Mouse (Mus musculus): ENCODE measurements around the gene Chat. TPM values are rescaled to one million over a fixed set of nuclear protein-coding genes. Genes with fewer than 3 reads are reported as not detected.
A peak's percentile ranks its signal among the peaks of the same experiment; 100 is the strongest.

The Chat gene
- polyA plus RNA-seq, 1 experiment from 2014 or later, result 2.8 TPM

DNA sequence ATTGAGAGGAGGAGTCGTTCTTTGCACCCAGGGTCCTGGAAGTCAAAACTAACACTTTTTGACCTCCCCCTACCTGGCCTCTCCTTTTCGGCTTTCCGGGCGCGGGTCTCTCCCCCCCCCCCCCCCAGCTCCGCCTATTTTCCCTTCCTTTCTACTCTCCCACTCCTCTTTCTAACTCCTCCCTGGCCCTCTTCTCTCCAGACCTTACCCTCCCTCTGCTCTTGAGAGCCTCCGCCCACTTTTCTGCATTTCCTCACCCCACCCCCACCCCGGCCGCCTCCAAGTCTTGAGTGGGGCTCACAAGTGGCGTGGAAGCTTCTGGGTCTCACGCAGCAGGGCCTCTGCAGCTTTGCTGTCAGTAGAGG is 301 bp downstream of the Chat start:
- peaks cover 66% of the 10 kb centered on the region for H3K27me3 ChIP-seq (replicated peaks; ENCODE audit: control insufficient read depth, insufficient read depth, low read length)
- H3K4me2 ChIP-seq (ENCODE audit: low read length), result peak overlapping the region; percentile 77
- no peak overlapping the region for H3K9ac ChIP-seq (ENCODE audit: low read depth, low read length)
- H3K9me3 ChIP-seq (ENCODE audit: control insufficient read depth, low read length), result no peaks in the 10 kb centered on the region
- peaks cover 18% of the 10 kb centered on the region for H3K4me1 ChIP-seq (ENCODE audit: control insufficient read depth, insufficient read depth, low read depth, low read length)
- WGBS, result 1% methylated on average over 8 of the region's 11 CpGs
- H3K27ac ChIP-seq (ENCODE audit: low read depth, low read length), result no peak overlapping the region
- ATAC-seq, result no peak
- no peaks in the 10 kb centered on the region for H3K36me3 ChIP-seq (ENCODE audit: control insufficient read depth, insufficient read depth, low read length)
- peak overlapping the region; percentile 45; the same call in 1 of the 2 replicates for H3K4me3 ChIP-seq (ENCODE audit: low read length)

DNA sequence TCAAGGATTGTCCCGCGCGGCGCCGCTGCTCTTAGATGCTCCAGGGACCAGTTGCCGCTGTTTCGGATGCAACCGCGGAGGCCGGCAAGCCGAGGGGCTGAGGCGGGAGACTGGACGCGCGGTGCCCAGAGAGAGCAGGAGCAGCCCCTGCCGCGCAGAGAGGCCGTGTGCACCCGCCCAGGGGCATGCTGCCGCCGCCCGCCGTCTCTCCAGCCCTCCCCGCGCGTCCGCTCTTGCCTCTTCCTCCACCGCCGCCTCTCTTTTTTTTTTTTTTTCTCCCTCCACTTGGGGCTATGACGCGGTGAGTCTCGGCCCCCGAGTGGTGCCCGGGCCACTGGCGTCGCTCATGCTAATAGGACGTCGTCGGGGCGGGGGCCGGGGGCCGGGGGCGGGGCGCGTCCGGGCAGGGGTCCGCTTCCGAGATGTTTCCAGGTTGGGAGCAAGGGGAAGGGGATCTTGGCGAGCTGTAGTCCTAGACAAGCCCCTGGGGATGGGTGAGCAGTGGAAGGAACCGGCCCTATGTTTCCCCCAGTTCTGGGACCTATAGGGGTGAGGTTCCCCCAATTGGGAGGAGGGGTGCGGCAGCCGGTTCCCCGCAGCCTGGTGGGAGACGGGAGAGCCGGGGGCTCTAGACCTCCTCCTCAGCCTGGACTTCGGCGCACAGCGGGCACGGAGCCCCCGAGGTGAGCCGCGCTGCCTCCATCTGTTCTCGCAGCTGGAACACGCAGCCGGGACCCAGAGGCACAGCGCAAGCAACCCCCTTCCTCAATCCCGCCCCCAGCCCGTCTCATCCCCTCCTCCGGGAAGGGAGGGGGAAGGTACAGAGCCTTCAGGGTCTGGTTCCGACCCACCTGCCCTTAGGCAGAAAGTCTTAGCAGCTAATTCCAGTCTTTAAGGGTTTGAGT is 936 bp downstream of the Chat start, which contains the start of gene Slc18a3:
Slc18a3 (minus strand) TSS at position 250 of the 905 bp plus-strand sequence.
- H3K9ac ChIP-seq (ENCODE audit: low read depth, low read length), result peak within 1 kb of the TSS; percentile 48
- ATAC-seq, result 0 out of 2 replicates have a peak, but pooled peaks have one; percentile 18
- H3K4me3 ChIP-seq (ENCODE audit: low read length), result peak within 1 kb of the TSS; percentile 45
- WGBS, result under 1% methylated on average over 58 of the region's 70 CpGs
- no peaks in the 10 kb centered on the region for H3K36me3 ChIP-seq (ENCODE audit: control insufficient read depth, insufficient read depth, low read length)
- no peak within 1 kb of the TSS for H3K27ac ChIP-seq (ENCODE audit: low read depth, low read length)
- no peaks in the 10 kb centered on the region for H3K9me3 ChIP-seq (ENCODE audit: control insufficient read depth, low read length)
- H3K4me2 ChIP-seq (ENCODE audit: low read length), result peak within 1 kb of the TSS; percentile 77
- H3K27me3 ChIP-seq (replicated peaks; ENCODE audit: control insufficient read depth, insufficient read depth, low read length), result peaks cover 72% of the 10 kb centered on the region
- peaks cover 18% of the 10 kb centered on the region for H3K4me1 ChIP-seq (ENCODE audit: control insufficient read depth, insufficient read depth, low read depth, low read length)

DNA sequence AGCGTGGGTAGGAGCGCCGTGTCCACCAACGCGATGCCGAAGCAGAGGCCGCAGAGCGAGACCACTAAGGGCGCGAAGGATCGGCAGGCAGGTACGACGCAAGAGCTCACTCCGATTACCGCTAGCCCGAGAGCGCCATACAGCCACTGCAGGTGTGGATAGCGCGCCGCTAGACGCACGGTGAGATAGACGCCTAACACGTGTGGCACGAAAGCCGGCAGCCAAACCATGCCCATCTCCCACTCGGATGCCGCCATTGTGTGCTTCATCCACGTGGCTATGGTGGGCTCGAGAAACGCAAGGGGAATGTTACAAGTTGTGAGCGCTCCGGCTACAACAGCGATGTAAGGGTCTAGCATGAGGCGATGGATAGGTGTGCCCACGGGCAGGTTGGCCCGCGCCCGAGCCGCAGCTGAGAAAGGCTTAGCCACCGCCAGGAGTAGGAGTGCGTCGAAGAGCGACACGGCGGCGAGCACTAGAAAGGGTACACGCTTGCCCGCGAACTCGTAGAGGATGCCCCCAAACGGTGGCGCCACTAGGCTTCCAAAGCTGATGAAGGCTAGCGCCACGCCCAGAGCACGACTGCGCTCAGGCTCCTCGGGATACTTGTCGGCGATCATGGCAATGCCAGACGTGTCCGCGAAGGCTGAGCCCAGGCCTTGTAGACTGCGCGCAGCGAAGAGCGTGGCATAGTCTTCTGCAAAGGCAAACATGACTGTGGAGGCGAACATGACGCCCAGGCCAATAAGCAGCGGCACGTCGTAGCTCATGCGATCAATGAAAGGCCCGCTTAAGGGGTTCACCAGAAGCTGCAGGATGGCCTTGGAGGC is 2.4 kb downstream of the Chat start:
- Histone ChIP-seq H3K27me3 (replicated peaks; ENCODE audit: control insufficient read depth, insufficient read depth, low read length) (peaks cover 84% of the 10 kb centered on the region), H3K27ac (ENCODE audit: low read depth, low read length) (no peak overlapping the region), H3K4me3 (ENCODE audit: low read length) (peak overlapping the region; percentile 45), H3K4me2 (ENCODE audit: low read length) (peak overlapping the region; percentile 39), H3K36me3 (ENCODE audit: control insufficient read depth, insufficient read depth, low read length) (no peaks in the 10 kb centered on the region), H3K9me3 (ENCODE audit: control insufficient read depth, low read length) (no peaks in the 10 kb centered on the region), H3K4me1 (ENCODE audit: control insufficient read depth, insufficient read depth, low read depth, low read length) (peaks cover 18% of the 10 kb centered on the region), H3K9ac (ENCODE audit: low read depth, low read length) (no peak overlapping the region)
- 4% methylated on average over 72 of the region's 74 CpGs for WGBS
- ATAC-seq, result 0 out of 2 replicates have a peak, but pooled peaks have one; percentile 27

DNA sequence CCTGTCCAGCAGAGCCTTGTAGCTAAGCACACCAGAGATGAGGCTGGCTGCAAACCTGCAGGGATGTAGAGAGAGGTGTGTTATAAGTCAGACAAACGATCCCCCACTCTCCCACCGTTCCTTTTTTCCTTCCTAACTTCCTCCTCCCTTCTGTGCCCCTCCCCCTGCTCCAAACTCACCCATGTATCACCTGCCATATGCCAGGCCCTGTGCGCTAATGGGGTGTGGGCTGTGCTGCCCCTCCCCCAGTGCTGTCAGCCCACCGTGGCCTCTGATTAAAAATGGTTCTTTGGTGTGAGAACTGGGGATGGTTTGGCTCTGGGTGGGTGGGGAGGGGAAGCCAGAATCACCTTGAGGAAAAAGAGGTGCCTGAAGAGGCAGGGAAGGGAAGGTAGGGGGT is 13.2 kb downstream of the Chat start:
- no peaks in the 10 kb centered on the region for H3K36me3 ChIP-seq (ENCODE audit: control insufficient read depth, insufficient read depth, low read length)
- ATAC-seq, result no peak
- H3K4me3 ChIP-seq (ENCODE audit: low read length), result no peak overlapping the region
- WGBS, result 20% methylated on average over 4 of the region's 4 CpGs
- no peak overlapping the region for H3K4me2 ChIP-seq (ENCODE audit: low read length)
- no peaks in the 10 kb centered on the region for H3K9me3 ChIP-seq (ENCODE audit: control insufficient read depth, low read length)
- no peak overlapping the region for H3K9ac ChIP-seq (ENCODE audit: low read depth, low read length)
- H3K27ac ChIP-seq (ENCODE audit: low read depth, low read length), result no peak overlapping the region
- peaks cover 6% of the 10 kb centered on the region; the same call in 1 of the 2 replicates for H3K27me3 ChIP-seq (replicated peaks; ENCODE audit: control insufficient read depth, insufficient read depth, low read length)
- peaks cover 3% of the 10 kb centered on the region for H3K4me1 ChIP-seq (ENCODE audit: control insufficient read depth, insufficient read depth, low read depth, low read length)

DNA sequence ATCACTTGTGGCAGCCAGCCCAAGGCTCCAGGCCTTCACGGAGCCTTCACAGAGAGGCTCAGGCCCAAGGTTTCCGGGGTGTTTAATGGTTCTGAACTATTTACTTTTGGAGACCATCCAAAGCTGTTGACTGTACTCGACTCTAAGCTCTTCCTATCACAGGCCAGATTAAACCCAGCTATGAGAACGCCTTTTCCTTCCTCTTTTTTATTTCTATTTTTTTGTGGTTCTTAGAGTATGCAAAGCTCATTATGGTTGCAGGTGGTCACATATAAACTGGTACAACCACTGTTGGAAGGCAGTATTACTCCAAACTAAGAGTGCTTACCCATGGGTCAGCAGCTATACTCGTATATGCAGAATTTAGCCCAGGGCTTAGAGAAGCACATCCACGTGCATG is 18.8 kb downstream of the Chat start:
- Histone ChIP-seq H3K27ac (ENCODE audit: low read depth, low read length) (no peak overlapping the region), H3K4me1 (ENCODE audit: control insufficient read depth, insufficient read depth, low read depth, low read length) (no peaks in the 10 kb centered on the region), H3K36me3 (ENCODE audit: control insufficient read depth, insufficient read depth, low read length) (no peaks in the 10 kb centered on the region), H3K4me2 (ENCODE audit: low read length) (no peak overlapping the region), H3K9me3 (ENCODE audit: control insufficient read depth, low read length) (no peaks in the 10 kb centered on the region), H3K27me3 (replicated peaks; ENCODE audit: control insufficient read depth, insufficient read depth, low read length) (no peaks in the 10 kb centered on the region), H3K4me3 (ENCODE audit: low read length) (no peak overlapping the region), H3K9ac (ENCODE audit: low read depth, low read length) (no peak overlapping the region)
- no peak for ATAC-seq
- WGBS, result 78% methylated on average over 6 of the region's 6 CpGs

DNA sequence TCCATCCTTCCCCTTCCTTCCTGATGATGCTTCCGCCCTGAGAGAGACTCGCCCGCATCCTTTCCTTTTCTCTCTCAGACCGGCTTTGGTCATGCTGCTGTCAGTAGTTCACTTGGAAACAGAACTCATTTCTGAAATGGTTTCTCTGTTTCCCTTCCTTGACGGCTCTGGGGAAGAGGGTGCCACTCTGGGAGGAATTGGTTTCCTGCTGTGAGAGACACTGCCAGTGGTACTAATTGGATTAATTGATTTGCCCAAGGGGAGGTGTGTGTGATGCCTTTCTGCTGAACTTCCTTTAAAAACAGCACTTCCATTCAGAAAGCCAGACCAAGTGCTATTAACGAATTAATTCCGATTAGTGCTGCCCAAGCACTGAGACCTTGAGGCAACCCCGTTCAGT is 22.3 kb downstream of the Chat start:
- WGBS, result 22% methylated on average over 8 of the region's 8 CpGs
- H3K27ac ChIP-seq (ENCODE audit: low read depth, low read length), result no peak overlapping the region

DNA sequence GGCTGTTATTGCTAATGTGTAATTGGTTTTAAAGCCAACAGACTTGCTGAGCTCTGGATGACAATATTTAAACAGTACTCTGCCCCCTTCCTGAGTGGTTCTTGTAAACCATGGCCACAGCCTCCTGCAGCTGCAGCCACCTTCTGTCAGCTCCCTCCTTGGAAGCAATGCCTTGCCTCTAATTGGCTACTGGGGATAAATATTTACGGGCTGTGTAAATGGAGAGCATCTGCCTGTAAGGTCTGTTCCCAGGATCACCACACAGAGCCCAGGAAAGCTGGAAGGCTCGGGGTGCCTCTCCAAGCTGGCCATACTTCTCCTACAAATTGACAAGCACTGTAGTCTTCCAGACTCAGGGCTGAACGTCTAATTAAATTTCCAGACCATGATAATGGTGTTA is 26.0 kb downstream of the Chat start:
- no peak overlapping the region for H3K4me3 ChIP-seq (ENCODE audit: low read length)
- ATAC-seq, result peak; percentile 50
- WGBS, result 21% methylated on average over 3 of the region's 3 CpGs
- no peak overlapping the region for H3K27ac ChIP-seq (ENCODE audit: low read depth, low read length)
- H3K36me3 ChIP-seq (ENCODE audit: control insufficient read depth, insufficient read depth, low read length), result no peaks in the 10 kb centered on the region
- no peak overlapping the region for H3K9ac ChIP-seq (ENCODE audit: low read depth, low read length)
- H3K4me2 ChIP-seq (ENCODE audit: low read length), result no peak overlapping the region
- 0 out of 2 replicates have a peak, but pooled peaks cover 2% of the 10 kb centered on the region for H3K27me3 ChIP-seq (replicated peaks; ENCODE audit: control insufficient read depth, insufficient read depth, low read length)
- no peaks in the 10 kb centered on the region for H3K9me3 ChIP-seq (ENCODE audit: control insufficient read depth, low read length)
- no peaks in the 10 kb centered on the region for H3K4me1 ChIP-seq (ENCODE audit: control insufficient read depth, insufficient read depth, low read depth, low read length)

More for the DNA sequence above, 22.3 kb downstream of the Chat start:
- H3K9me3 ChIP-seq (ENCODE audit: control insufficient read depth, low read length), result no peaks in the 10 kb centered on the region
- H3K4me1 ChIP-seq (ENCODE audit: control insufficient read depth, insufficient read depth, low read depth, low read length), result no peaks in the 10 kb centered on the region
- H3K9ac ChIP-seq (ENCODE audit: low read depth, low read length), result no peak overlapping the region
- H3K4me3 ChIP-seq (ENCODE audit: low read length), result no peak overlapping the region
- no peak overlapping the region for H3K4me2 ChIP-seq (ENCODE audit: low read length)
- H3K36me3 ChIP-seq (ENCODE audit: control insufficient read depth, insufficient read depth, low read length), result no peaks in the 10 kb centered on the region
- no peak for ATAC-seq
- H3K27me3 ChIP-seq (replicated peaks; ENCODE audit: control insufficient read depth, insufficient read depth, low read length), result 0 out of 2 replicates have a peak, but pooled peaks cover 2% of the 10 kb centered on the region

DNA sequence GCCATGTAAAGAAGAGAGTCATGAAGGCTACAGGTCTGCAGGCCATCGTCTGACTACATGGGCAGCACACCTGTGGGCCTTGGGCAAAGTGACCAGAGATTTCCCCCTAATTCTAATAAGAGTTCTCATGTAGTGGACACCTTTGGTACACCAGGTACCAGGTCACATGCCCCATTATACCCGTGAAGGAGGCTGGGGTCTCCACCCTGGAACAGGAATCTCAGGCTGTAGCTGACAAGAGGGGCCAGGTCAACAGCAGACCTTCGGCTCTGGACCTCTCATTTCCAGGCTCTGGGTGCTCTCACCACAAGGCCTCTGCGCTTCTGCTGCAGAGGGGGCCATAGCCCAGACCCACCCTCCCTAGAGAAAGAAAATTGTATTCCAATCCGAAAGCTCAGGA is 26.5 kb downstream of the Chat start:
- Histone ChIP-seq H3K9ac (ENCODE audit: low read depth, low read length) (no peak overlapping the region), H3K27me3 (replicated peaks; ENCODE audit: control insufficient read depth, insufficient read depth, low read length) (0 out of 2 replicates have a peak, but pooled peaks cover 2% of the 10 kb centered on the region), H3K4me3 (ENCODE audit: low read length) (no peak overlapping the region), H3K36me3 (ENCODE audit: control insufficient read depth, insufficient read depth, low read length) (no peaks in the 10 kb centered on the region), H3K27ac (ENCODE audit: low read depth, low read length) (no peak overlapping the region), H3K9me3 (ENCODE audit: control insufficient read depth, low read length) (no peaks in the 10 kb centered on the region), H3K4me1 (ENCODE audit: control insufficient read depth, insufficient read depth, low read depth, low read length) (no peaks in the 10 kb centered on the region), H3K4me2 (ENCODE audit: low read length) (no peak overlapping the region)
- 68% methylated on average over 5 of the region's 5 CpGs for WGBS
- ATAC-seq, result no peak

DNA sequence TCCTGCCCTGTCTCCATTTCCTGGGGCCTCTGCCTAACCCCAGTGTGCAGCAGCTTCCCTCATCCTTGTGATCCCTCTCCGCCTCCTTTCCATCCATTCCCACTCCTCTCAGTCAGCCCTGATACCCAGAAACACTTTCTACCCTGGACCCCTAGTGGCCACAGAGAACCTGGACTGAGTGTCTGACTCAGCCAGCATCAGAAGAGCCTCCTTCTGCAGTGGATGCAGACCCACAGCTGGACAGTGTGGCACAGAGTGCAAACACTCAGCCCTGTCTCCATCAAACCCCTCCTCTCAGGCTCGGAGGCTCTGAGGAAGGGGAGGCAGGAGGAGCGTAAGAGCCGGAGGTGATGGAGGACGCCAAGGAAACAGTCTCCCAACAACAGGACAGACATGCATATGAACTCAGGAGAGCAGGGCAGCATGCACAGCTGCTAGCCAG is 28.4 kb downstream of the Chat start:
- H3K4me1 ChIP-seq (ENCODE audit: control insufficient read depth, insufficient read depth, low read depth, low read length), result no peaks in the 10 kb centered on the region
- H3K4me2 ChIP-seq (ENCODE audit: low read length), result no peak overlapping the region
- WGBS, result 18% methylated on average over 5 of the region's 5 CpGs
- no peak overlapping the region for H3K4me3 ChIP-seq (ENCODE audit: low read length)
- no peaks in the 10 kb centered on the region for H3K36me3 ChIP-seq (ENCODE audit: control insufficient read depth, insufficient read depth, low read length)
- H3K27me3 ChIP-seq (replicated peaks; ENCODE audit: control insufficient read depth, insufficient read depth, low read length), result 0 out of 2 replicates have a peak, but pooled peaks cover 2% of the 10 kb centered on the region
- H3K9me3 ChIP-seq (ENCODE audit: control insufficient read depth, low read length), result no peaks in the 10 kb centered on the region
- ATAC-seq, result no peak
- H3K27ac ChIP-seq (ENCODE audit: low read depth, low read length), result no peak overlapping the region
- no peak overlapping the region for H3K9ac ChIP-seq (ENCODE audit: low read depth, low read length)
